10 mouse cellular contexts compared by ENCODE assay signal in genomic region chr4:150495568-150495967, GRCm38 (mm10).
DNase-seq lines count a peak whose midpoint lies in the region.
"Had no signal": no experiment of that assay in that cellular context is flagged by ENCODE, and none has a peak within 500 bp of the region (broad histone marks: within the 10 kb centered on the region; RNA-seq: fewer than 3 reads in every experiment).

No protein-coding gene starts in this region.

- DNase-seq in heart, adult 11 months: peak; percentile 93
- no peak for DNase-seq in heart, adult 8-10 months (ENCODE audit: low spot score)
- peak; percentile 19 for DNase-seq in testis, postnatal 14 days (ENCODE audit: low spot score)
- no peak for DNase-seq in testis, postnatal 10 days (ENCODE audit: low spot score)
- peak; percentile 26 to 39 for DNase-seq in heart, postnatal 10 days
- no peak for DNase-seq in embryo, embryonic 9.5 days (ENCODE audit: extremely low spot score)
- DNase-seq in spleen, postnatal 10 days (ENCODE audit: low spot score in 2 of 2): no peak
- DNase-seq: cerebellum, adult 9-10 months; kidney, adult 8-10 months; layer of hippocampus, adult 9-11 months had no signal

- intact Hi-C loops in heart, postnatal 10 days (cut with DNase I): no loop called here

Comparison
In these comparisons a context has a peak if more than half of its experiments do, and no peak if none do; other contexts are left out.
1. DNase-seq: peak in heart, adult 11 months (single experiment), testis, postnatal 14 days (single experiment) and heart, postnatal 10 days (2 of 2); none in heart, adult 8-10 months (single experiment), testis, postnatal 10 days (single experiment), embryo, embryonic 9.5 days (single experiment) and spleen, postnatal 10 days (0 of 2).